Mouse (Mus musculus) testis, adult 2 months (tissue): Measurements from ENCODE around the gene Rab9.

Experiments
- CTCF ChIP-seq: fragments of 200-500 bp; IDR thresholded peaks from 2 replicates; pipeline ENCODE4 v1.5.1; 2012; ENCODE audit warnings: low read depth, mild to moderate bottlenecking, inconsistent platforms, low read length, moderate library complexity; ENCODE audit not compliant: control insufficient read depth, insufficient read depth, insufficient replicate concordance
- POLR2A ChIP-seq: fragments of 200-500 bp; IDR thresholded peaks from 2 replicates; pipeline ENCODE4 v1.6.1; 2012; ENCODE audit warnings: low read depth, mild to moderate bottlenecking, inconsistent platforms, low read length, moderate library complexity; ENCODE audit not compliant: control insufficient read depth

GRCm38 (mm10) chrX:166455525-166455924 is 24.1 kb downstream of the Rab9 start:
- no peak for TF ChIP-seq POLR2A
- TF ChIP-seq CTCF: no peak
